Mouse (Mus musculus): ENCODE measurements around the gene Fam19a5.

The Fam19a5 gene

GRCm38 (mm10) chr15:87765876-87766275 is 221.8 kb downstream of the Fam19a5 start:
- no peak for DNase-seq

DNA sequence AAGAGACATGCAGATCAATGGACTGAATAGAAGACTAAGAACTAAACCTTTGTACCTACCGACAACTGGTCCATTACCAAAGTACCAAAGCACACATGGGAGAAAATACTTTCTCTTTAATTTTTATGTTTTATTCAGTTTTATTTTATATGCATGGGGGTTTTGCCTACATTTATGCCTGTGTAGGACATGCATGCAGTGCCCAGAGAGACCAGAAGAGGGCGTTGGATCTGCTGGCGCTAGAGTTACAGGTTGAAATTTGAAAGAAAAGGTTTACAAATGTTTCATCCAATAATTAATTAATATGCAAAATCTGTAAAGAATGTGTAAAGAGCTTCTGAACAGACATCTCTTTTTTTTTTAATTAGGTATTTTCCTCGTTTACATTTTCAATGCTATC is 229.9 kb downstream of the Fam19a5 start:
- no peak for DNase-seq

DNA sequence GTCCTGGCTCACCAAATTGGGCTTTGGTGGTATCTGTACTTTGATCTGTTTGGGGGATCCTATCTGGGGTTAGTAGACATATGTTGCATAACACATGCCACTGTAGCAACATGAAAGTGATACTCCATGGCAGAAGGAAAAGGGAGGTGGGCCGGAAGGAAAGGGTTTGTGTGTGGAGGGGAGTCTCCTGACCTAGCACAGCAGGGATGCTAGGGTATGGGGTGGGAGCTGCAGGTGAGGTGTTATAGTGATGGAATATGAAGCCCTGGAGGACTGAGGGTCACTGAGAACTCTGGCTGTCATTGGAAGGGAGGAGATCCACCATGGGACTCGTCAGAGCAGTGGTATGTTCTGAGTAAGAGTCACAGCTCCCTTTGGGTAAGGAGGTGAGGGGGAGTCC is 239.2 kb downstream of the Fam19a5 start:
- DNase-seq: no peak

DNA sequence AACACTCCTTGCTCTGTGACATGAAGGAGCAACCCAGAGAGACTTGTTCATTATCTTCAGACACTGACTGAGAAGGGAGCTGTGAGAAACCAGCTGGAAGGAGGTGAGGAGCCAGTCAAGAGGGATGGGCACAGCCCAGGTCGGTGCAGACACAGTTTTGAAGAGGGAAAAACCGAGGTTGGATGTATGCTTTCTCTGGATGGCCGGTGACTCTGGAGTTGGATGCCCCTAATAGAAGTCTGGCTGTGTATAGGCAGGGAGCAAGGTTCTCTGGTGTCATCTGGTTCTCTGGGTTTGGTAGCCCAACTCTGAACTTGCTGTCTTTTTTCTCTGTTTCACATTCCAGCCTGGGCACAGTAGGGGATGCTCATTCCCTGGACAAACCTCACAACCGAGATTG is 245.6 kb downstream of the Fam19a5 start:
- DNase-seq: no peak

DNA sequence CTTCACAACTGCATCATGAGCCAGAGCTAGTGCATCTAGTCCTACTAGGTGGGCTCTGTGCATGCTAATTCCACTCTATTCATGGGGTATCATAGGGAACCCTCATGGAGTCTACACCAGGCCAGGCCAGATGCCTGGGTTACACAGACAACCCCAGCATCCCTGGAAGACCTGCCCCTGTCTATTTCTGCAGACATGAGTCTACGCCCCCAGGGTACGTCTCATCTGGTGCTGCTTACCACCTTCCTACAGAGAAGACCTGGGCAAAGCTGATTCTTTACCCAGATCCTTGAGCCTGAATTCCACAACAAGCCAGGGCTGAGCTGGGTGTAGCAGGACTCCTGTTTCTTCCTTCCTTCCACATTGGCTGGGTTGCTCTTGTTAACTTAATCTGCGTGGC is 249.6 kb downstream of the Fam19a5 start:
- no peak for DNase-seq

DNA sequence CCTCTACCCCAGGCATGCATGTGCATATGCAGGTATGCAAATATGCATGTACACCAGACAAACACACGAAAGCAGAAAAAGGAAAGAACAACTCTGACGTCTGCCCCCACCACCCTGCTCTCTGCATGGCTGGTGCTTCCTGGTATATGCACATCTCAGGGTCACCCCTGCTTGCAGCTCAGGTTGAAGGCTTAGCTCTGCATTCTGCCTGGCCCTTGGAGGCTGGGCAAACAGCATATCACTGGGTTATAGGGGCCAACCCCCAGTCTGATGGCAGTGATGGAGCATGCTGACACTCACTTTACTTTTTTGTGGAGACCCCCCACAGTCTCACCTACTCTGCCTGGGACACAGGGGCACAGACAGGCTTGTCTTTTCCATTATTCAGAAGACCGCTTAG is 252.5 kb downstream of the Fam19a5 start:
- no peak for DNase-seq

All from thymus, postnatal 25 days (tissue).